Mouse (Mus musculus): ENCODE results near the gene Grk3. TPM values are rescaled to one million over a fixed set of nuclear protein-coding genes. Genes with fewer than 3 reads are reported as not detected.

Grk3 gene
- total RNA-seq, 2 experiments from 2014 or later: 59.1 to 59.7 TPM

- DNase-seq (ENCODE audit: low spot score in 2 of 2): no peak
- intact Hi-C loops (cut with DNase I): no loop called here
Observed at GRCm38 (mm10) chr5:113014111-113014807, 1.3 kb downstream of the Grk3 start.

- intact Hi-C loops (cut with DNase I): no loop called here
- DNase-seq (ENCODE audit: low spot score in 2 of 2): no peak
Observed at GRCm38 (mm10) chr5:113011926-113012325, 3.7 kb downstream of the Grk3 start.

- DNase-seq (ENCODE audit: low spot score in 2 of 2): no peak
- intact Hi-C loops (cut with DNase I): no loop called here
Observed at GRCm38 (mm10) chr5:113009183-113009820, 6.3 kb downstream of the Grk3 start.

GRCm38 (mm10) chr5:113008496-113008895, 7.1 kb downstream of the Grk3 start:
- DNase-seq (ENCODE audit: low spot score in 2 of 2): no peak
- intact Hi-C loops (cut with DNase I): no loop called here

GRCm38 (mm10) chr5:113006997-113007396, 8.6 kb downstream of the Grk3 start:
- DNase-seq (ENCODE audit: low spot score in 2 of 2): no peak
- intact Hi-C loops (cut with DNase I): no loop called here

- no peak for DNase-seq (ENCODE audit: low spot score in 2 of 2)
- intact Hi-C loops (cut with DNase I): no loop called here
Observed at GRCm38 (mm10) chr5:113005941-113006391, 9.6 kb downstream of the Grk3 start.

GRCm38 (mm10) chr5:113002821-113003380, 12.7 kb downstream of the Grk3 start:
- intact Hi-C loops (cut with DNase I): no loop called here
- no peak for DNase-seq (ENCODE audit: low spot score in 2 of 2)

GRCm38 (mm10) chr5:112999227-112999626, 16.4 kb downstream of the Grk3 start:
- no peak for DNase-seq (ENCODE audit: low spot score in 2 of 2)
- intact Hi-C loops (cut with DNase I): no loop called here

GRCm38 (mm10) chr5:112997516-112998186, 17.9 kb downstream of the Grk3 start:
- intact Hi-C loops (cut with DNase I): no loop called here
- DNase-seq (ENCODE audit: low spot score in 2 of 2): no peak

- DNase-seq (ENCODE audit: low spot score in 2 of 2): no peak
- intact Hi-C loops (cut with DNase I): no loop called here
Observed at GRCm38 (mm10) chr5:112991245-112991644, 24.3 kb downstream of the Grk3 start.

- DNase-seq (ENCODE audit: low spot score in 2 of 2): no peak
- intact Hi-C loops (cut with DNase I): no loop called here
Observed at GRCm38 (mm10) chr5:112981931-112982330, 33.7 kb downstream of the Grk3 start.

GRCm38 (mm10) chr5:112979710-112980109, 35.9 kb downstream of the Grk3 start:
- intact Hi-C loops (cut with DNase I): no loop called here
- DNase-seq (ENCODE audit: low spot score in 2 of 2): no peak

GRCm38 (mm10) chr5:112979195-112979594, 36.4 kb downstream of the Grk3 start:
- DNase-seq (ENCODE audit: low spot score in 2 of 2): no peak
- intact Hi-C loops (cut with DNase I): no loop called here

- intact Hi-C loops (cut with DNase I): no loop called here
- no peak for DNase-seq (ENCODE audit: low spot score in 2 of 2)
Observed at GRCm38 (mm10) chr5:112977089-112977488, 38.5 kb downstream of the Grk3 start.

- intact Hi-C loops (cut with DNase I): no loop called here
- no peak for DNase-seq (ENCODE audit: low spot score in 2 of 2)
Observed at GRCm38 (mm10) chr5:112973596-112973995, 42.0 kb downstream of the Grk3 start.

GRCm38 (mm10) chr5:112972297-112972696, 43.3 kb downstream of the Grk3 start:
- intact Hi-C loops (cut with DNase I): no loop called here
- DNase-seq (ENCODE audit: low spot score in 2 of 2): no peak

- DNase-seq (ENCODE audit: low spot score in 2 of 2): no peak
- intact Hi-C loops (cut with DNase I): no loop called here
Observed at GRCm38 (mm10) chr5:112963495-112963894, 52.1 kb downstream of the Grk3 start.

GRCm38 (mm10) chr5:112962166-112962565, 53.4 kb downstream of the Grk3 start:
- intact Hi-C loops (cut with DNase I): no loop called here
- no peak for DNase-seq (ENCODE audit: low spot score in 2 of 2)

- intact Hi-C loops (cut with DNase I): no loop called here
- DNase-seq (ENCODE audit: low spot score in 2 of 2): no peak
Observed at GRCm38 (mm10) chr5:112960911-112961310, 54.7 kb downstream of the Grk3 start.

GRCm38 (mm10) chr5:112958293-112958692, 57.3 kb downstream of the Grk3 start:
- intact Hi-C loops (cut with DNase I): no loop called here
- DNase-seq (ENCODE audit: low spot score in 2 of 2): no peak
